Mouse (Mus musculus) left cerebral cortex, postnatal 4 days (tissue): Measurements from ENCODE around the gene Ppp1r12b. TPM values are rescaled to one million over a fixed set of nuclear protein-coding genes. Genes with fewer than 3 reads are reported as not detected.
A peak's percentile ranks its signal among the peaks of the same experiment; 100 is the strongest.
"Not testable (repeated sequence)": the region's sequence is repeated elsewhere in the genome, so short reads cannot be mapped to it uniquely, and the experiment has no call there.

Experiments
- DNase-seq: peaks from one replicate; pipeline ENCODE4 v3.0.0-alpha.2; 2022
- intact Hi-C: fragments of 180-260 bp; cut with DNase I; formaldehyde crosslinking; loops from one replicate; pipeline ENCODE4 v1.15.1; 2025
- total RNA-seq, 2 experiments: library from RNA; stranded (reverse); gene quantifications; 2 replicates each; pipeline ENCODE4 v1.2.3; 2021

Ppp1r12b gene
- total RNA-seq, 2 experiments from 2014 or later, result 61.4 to 62.1 TPM

DNA sequence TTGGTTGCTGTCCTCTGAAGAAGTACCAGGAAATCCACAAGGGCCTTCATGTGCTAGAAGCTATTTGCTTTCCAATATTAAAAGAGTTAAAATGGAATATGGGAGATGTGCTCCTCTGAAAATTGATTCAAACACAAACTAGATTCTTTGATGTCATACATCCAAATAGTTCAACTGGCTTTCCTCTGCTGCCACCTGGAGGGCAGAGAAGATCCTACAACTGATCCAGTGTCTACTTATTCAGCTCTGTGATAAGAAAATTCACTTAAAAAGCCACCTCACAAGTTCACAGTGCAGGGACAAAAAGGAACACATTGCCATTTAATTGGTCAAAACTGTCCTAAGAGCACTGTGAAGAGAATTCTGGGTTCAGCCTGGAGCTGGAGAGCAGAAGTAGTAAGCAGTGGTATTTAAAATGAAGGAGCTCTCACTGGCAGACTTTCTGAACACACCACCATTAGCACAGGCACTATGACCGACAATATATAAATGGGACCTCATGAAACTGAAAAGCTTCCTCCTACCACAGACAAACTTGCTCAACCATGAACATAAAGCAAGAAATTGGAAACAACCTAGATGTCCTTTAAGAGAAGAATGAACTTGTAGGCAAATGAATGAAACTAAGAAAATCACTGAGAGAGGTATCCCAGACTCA, 101.3 kb downstream of the Ppp1r12b start:
- peak; percentile 80 for DNase-seq
- intact Hi-C loops, result loop anchor here (2.0 kb wide), 1 partner anchor 216 kb away; no protein-coding TSS in a partner anchor

GRCm38 (mm10) chr1:134852797-134853196, 102.9 kb downstream of the Ppp1r12b start:
- no peak for DNase-seq
- intact Hi-C loops, result no loop called here

DNA sequence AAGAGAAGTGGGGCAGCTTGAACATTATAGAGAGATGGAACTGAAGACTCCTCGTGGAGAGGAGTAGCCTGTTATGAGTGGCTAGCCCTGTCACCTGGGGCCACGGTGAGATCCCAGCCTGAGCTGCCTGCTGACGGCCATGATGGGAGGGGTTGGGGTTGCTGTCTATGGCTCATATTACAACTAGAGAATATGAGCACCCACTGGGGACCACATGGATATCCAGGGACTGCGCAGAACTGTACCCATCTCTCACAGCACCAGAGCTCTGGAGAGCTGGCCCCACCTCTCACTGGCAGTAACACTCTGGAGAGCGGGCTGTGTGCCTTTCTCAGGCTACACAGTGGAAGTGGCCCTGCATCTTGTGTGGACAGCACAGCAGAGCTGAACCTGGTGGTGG, 104.5 kb downstream of the Ppp1r12b start:
- no peak for DNase-seq
- intact Hi-C loops, result no loop called here

- no peak for DNase-seq
- intact Hi-C loops, result no loop called here
Observed at GRCm38 (mm10) chr1:134850361-134850760, 105.4 kb downstream of the Ppp1r12b start.

- DNase-seq, result peak; percentile 47
- intact Hi-C loops, result no loop called here
Observed at GRCm38 (mm10) chr1:134847851-134848250, 107.9 kb downstream of the Ppp1r12b start.

DNA sequence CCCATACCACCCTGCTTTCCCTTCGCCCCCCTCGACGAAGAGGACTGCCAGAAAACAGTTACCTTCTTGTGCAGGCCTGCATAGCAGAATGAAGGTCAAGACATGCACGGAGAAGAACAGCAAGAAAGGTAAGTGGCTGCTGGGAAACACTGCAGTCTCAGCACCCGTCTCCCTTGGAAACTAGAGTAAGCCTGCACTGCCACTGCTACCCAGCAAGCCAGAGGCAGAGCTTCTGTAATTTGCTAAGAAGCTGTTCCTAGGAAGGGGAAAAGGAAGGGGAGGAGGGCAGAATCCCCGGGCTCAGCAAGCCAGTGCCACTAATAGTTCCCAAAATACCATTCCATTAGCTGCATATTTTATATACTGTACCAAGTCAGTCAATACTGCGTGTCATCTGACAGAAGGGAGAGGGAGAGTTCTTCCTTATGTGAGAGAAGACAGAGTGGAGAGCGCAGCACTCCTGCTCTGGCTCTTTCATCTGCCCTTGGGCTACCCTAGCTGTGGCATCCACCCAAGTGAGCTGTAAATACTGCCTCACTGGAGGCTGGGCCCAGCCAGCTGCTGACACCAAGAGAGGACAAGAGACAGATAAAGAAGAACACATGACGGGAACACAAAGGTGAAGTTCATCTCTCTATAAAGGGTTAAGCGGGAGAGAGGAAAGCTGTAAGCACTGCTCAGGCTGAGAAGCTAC, 109.3 kb downstream of the Ppp1r12b start:
- DNase-seq, result peak; percentile 31
- intact Hi-C loops, result no loop called here

DNA sequence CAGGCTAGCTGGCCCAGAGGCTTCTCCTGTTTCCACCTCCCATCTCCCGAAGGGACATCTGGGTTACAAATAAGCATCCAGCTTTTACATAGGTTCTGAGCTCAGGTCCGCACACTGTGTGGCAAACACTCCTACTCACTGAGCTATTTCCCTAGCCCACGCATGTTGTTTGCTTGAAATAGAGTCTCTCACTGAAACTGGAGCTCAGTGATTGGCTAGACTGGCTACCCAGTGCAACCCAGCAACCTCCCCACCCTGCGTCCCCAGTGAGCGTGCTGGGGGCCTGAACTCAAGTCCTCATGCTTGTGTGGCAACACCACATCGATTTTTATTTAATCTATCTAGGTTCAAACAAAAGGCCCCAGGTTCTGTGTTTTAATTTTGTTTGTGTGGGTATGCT, 112.4 kb downstream of the Ppp1r12b start:
- no peak for DNase-seq
- intact Hi-C loops, result no loop called here

GRCm38 (mm10) chr1:134836909-134837480, 118.7 kb downstream of the Ppp1r12b start:
- intact Hi-C loops, result loop anchor here (5.0 kb wide), 1 partner anchor 200 kb away; no protein-coding TSS in a partner anchor
- no peak for DNase-seq

DNA sequence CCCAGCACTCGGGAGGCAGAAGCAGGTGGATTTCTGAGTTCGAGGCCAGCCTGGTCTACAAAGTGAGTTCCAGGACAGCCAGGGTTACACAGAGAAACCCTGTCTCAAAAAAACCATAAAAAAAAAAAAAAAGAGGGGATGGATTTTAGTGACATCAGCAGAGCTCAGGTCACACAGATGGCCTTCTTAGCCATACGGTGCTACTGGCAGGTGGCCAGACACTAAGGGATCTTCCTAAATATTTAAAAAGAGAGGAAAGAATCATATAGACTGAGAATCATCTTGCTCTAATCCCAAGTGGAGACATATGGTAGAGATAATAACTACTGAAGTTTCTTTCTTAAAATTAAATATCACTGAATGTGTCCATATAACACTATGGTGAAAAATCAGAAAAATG, 124.9 kb downstream of the Ppp1r12b start:
- intact Hi-C loops, result not testable (repeated sequence)
- DNase-seq, result peak; percentile 19

GRCm38 (mm10) chr1:134829635-134830034, 126.1 kb downstream of the Ppp1r12b start:
- no peak for DNase-seq
- intact Hi-C loops, result no loop called here

DNA sequence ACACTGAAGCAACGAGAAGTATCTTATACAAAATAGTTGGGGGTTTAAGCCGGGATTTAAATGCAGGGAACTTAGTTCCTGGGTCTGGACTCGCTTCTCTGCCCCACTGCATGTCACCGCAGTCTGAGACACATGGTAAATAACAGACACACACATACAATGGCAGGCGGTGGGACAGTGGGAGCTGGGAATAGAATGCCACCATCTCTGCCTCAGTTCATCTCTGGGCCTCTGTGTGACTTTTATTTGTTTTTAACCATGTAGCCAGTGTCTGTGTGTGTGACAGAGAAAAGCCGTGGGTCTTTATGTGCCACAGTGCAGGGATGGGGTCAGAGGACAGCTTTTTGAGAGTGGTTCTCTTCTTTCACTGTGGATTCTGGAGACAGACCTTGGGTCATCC, 130.8 kb downstream of the Ppp1r12b start:
- intact Hi-C loops, result no loop called here
- DNase-seq, result no peak

- intact Hi-C loops, result no loop called here
- DNase-seq, result no peak
Observed at GRCm38 (mm10) chr1:134823842-134824241, 131.9 kb downstream of the Ppp1r12b start.

DNA sequence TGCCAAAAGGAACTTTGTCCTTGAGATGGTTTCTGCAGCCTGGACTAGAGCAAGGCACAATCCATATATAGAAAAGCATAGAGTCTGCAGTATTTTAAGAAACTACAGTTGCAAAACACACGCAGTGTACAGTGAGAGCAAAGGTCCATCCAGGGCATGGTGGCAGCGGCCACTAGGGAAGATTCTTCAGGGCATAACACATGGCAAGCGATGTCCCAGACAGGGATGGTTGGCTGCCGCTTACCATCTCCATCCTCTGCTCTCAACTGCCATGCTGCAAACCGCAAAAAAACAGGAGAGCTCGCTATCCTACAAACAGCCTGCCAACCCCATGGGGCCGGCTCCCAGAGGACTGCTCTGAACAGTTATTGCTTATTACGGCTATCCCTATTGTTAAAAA, 132.4 kb downstream of the Ppp1r12b start:
- no peak for DNase-seq
- intact Hi-C loops, result no loop called here

DNA sequence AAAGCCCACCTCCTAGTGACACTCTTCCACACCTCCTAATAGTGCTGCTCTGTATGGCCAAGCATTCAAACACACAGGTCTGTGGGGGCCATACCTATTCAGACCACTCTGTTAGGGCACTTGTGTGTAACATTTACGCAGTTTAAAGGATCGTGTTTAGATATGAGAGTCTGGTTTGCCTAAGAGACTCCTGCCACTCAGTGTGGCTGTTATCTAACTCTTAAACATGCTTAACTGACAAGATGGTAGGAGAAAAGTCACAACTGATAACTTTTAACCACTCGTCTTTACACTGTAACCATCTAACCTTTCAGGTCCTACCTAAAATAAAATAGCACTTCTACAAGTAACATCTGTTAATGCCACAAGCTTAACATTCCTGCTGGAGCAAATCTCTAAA, 134.9 kb downstream of the Ppp1r12b start:
- intact Hi-C loops, result no loop called here
- DNase-seq, result no peak

DNA sequence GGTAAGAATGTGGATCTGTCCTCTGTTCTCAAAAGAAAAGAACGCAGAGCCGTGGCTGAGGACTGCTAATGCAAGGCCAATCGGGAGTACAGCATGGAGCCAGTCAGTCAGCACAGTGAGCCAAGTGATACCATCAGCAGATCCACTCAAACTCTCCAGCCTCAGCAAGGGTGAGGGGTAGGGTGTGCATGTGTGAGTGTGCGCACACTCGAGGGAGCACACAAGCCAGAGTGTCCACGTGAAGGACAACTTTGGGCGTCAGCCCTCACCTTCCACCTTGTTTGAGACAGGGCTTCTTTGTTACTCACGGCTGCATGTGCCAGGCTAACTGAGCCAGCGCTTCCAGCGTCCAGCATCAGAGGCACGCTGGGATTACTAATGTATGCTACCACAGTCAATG, 136.5 kb downstream of the Ppp1r12b start:
- no peak for DNase-seq
- intact Hi-C loops, result no loop called here

GRCm38 (mm10) chr1:134818716-134819115, 137.0 kb downstream of the Ppp1r12b start:
- no peak for DNase-seq

DNA sequence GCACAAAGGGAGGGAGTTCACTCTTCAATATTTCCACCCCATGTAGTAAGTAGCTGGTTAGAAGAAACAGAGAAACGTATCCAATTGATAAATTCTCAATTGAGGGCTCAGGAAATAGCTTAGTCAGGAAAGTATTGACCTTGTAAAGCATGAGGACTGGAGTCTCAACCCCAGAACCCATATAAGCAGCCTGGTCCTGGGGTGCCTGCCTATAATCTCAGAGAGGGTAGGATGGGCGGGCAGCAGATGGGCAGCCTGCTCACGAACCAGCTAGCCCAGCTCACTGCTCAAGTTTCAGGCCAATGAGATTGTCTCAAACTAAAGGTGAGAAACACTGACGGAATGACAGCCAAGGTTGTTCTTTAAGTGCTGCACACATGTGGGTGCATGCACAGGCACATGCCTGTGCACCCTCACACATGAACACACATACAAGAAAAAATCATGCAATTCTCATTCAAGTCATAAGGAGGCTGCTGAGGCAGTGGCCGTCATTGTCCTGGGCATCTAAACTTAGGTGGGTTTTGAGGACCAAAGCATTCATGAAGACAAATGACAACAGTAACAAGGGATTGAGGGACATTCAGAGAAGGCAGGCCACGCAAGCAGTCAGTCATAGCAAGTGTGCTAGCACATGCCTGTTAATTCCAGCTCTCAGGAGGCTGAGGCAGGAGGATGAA, 137.7 kb downstream of the Ppp1r12b start:
- intact Hi-C loops, result no loop called here
- no peak for DNase-seq

More at GRCm38 (mm10) chr1:134818716-134819115, 137.0 kb downstream of the Ppp1r12b start:
- intact Hi-C loops, result no loop called here

GRCm38 (mm10) chr1:134817120-134817519, 138.6 kb downstream of the Ppp1r12b start:
- DNase-seq, result no peak
- intact Hi-C loops, result no loop called here

GRCm38 (mm10) chr1:134816617-134817016, 139.1 kb downstream of the Ppp1r12b start:
- DNase-seq, result peak; percentile 73
- intact Hi-C loops, result no loop called here

DNA sequence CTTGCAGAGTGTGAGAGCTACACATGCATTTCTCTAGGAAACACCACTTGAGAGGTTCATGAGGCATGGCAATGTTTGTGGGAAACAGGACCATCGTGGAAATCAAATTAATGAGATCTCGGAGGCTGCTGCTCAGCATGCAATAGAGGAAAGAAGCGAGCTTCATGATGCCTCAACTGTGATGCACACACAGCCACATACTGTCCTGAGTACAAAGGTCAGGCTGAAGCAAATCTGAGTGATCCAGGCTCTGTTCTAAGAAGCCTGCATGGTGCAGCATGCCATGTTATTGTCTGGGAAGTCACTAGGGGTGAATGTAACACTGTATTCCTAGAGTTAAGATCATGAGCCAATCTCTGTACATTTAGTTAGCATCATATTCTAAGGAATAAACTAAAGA, 140.0 kb downstream of the Ppp1r12b start:
- intact Hi-C loops, result no loop called here

GRCm38 (mm10) chr1:134805471-134805870, 150.3 kb downstream of the Ppp1r12b start:
- DNase-seq, result peak; percentile 50

More for the DNA sequence above, 140.0 kb downstream of the Ppp1r12b start:
- DNase-seq, result no peak

More at GRCm38 (mm10) chr1:134805471-134805870, 150.3 kb downstream of the Ppp1r12b start:
- intact Hi-C loops, result no loop called here
